Mouse (Mus musculus): ENCODE measurements around the gene Dpp4. TPM values are rescaled to one million over a fixed set of nuclear protein-coding genes. Genes with fewer than 3 reads are reported as not detected.

The Dpp4 gene
- total RNA-seq, 2 experiments from 2014 or later, result 1.4 to 4.6 TPM

DNA sequence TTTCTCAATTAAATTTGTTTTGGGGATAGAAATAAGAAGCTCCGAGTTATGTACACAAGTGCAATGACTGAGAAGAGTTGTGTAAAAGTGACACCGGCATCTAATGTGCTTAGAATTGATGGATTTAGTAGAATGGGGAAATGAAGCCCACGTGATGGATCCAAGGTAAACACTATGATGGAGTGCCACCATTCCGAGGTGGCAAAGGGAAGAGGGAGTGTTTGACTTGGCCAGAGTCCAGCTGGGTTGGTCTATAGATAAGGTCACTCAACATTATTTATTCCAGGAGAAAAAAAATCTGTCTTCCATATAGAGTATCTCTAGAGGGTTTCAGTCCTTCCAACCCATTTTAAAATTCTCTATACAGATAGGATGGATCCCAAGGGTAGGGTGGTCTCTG, 28.8 kb downstream of the Dpp4 start:
- intact Hi-C loops (cut with DNase I), result no loop called here
- TF ChIP-seq CTCF (IDR thresholded peaks at IDR 0.05), result no peak
- Histone ChIP-seq H3K4me3 (no peak overlapping the region), H3K27ac (no peak overlapping the region)
- DNase-seq (ENCODE audit: extremely low spot score in 1 of 2, low spot score in 2 of 2), result no peak

DNA sequence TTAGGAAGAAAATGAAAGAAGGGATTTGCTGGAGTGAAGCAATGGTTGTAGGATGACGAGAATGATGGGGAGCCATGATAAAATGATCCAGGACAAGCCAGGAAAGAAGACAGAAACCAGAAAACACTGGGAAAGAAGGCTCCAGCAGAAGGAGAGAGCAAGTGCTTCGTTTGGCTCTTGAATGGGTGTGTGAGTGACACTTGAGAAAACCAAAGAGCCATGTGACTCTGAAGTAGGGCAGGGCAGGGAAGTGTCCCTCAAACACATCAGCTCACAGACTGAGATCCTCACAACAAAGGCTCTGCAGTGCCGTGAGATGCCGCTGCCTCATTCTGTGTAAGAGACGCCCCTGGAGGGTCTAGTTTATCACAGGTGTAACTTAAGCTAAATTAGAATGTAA, 29.6 kb downstream of the Dpp4 start:
- no peak overlapping the region for H3K4me3 ChIP-seq
- no peak overlapping the region for H3K27ac ChIP-seq
- TF ChIP-seq CTCF (IDR thresholded peaks at IDR 0.05), result no peak
- intact Hi-C loops (cut with DNase I), result no loop called here
- DNase-seq (ENCODE audit: extremely low spot score in 1 of 2, low spot score in 2 of 2), result no peak

DNA sequence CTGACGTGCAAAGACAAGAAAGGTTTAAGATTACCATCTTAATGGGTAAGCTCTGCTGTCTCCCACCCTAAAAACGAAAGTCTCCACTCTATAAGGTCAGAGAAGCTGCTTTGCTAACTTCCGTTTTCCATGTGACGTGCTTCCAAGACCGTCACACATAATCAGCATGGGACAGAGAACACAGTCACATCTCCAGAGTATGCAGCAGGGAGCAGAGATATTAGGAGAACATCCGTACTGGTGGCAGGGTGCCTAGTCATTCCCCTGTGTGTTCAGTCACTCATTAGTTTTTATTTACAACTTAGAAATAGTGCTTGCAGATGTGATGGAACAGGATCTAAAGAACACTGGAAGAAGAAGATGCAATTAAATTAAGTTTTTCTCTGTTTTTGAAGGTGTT, 30.3 kb downstream of the Dpp4 start:
- H3K27ac ChIP-seq, result no peak overlapping the region
- DNase-seq (ENCODE audit: extremely low spot score in 1 of 2, low spot score in 2 of 2), result no peak
- H3K4me3 ChIP-seq, result no peak overlapping the region
- TF ChIP-seq CTCF (IDR thresholded peaks at IDR 0.05), result no peak
- intact Hi-C loops (cut with DNase I), result no loop called here

DNA sequence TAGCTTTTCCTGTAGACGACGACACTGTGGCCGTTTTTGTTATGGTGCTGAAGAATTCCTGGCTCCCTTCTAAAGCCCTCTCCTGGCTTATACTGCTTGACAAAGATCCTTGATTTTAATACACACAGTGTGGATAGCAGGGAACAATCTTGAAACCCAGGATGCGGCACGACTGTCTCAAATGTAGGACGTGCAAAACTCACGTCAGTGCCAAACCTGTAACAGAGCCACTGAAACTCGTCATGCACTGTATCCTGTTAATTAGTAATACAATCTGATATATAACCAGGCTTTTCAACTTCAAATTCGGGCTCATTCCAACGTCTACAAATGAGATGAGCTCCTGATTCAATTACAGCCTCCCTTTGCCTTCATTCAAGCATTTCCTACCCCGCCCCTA, 38.3 kb downstream of the Dpp4 start:
- intact Hi-C loops (cut with DNase I), result no loop called here
- Histone ChIP-seq H3K4me3 (no peak overlapping the region), H3K27ac (no peak overlapping the region)
- DNase-seq (ENCODE audit: extremely low spot score in 1 of 2, low spot score in 2 of 2), result no peak
- no peak for TF ChIP-seq CTCF (IDR thresholded peaks at IDR 0.05)

DNA sequence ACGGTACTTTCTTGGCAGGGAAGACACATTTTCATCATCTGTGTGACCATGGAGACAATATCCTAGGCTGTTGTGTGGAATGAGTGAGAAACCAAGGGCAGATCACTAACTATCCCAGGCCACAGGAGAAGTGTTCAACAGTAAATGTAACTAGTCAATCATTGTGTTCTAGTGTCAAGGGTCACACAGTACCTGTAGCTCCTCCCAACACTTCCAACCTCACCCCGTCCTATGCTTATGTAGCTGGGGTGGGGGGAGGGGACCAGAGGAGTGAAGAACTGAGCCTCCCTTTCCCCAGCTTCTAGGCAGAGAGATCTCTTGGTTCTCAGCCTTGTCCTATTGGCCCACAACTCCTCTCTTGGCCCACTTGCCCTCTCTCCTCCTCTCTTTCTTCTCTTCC, 42.0 kb downstream of the Dpp4 start:
- Histone ChIP-seq H3K4me3 (no peak overlapping the region), H3K27ac (no peak overlapping the region)
- intact Hi-C loops (cut with DNase I), result no loop called here
- no peak for TF ChIP-seq CTCF (IDR thresholded peaks at IDR 0.05)
- DNase-seq (ENCODE audit: extremely low spot score in 1 of 2, low spot score in 2 of 2), result no peak

DNA sequence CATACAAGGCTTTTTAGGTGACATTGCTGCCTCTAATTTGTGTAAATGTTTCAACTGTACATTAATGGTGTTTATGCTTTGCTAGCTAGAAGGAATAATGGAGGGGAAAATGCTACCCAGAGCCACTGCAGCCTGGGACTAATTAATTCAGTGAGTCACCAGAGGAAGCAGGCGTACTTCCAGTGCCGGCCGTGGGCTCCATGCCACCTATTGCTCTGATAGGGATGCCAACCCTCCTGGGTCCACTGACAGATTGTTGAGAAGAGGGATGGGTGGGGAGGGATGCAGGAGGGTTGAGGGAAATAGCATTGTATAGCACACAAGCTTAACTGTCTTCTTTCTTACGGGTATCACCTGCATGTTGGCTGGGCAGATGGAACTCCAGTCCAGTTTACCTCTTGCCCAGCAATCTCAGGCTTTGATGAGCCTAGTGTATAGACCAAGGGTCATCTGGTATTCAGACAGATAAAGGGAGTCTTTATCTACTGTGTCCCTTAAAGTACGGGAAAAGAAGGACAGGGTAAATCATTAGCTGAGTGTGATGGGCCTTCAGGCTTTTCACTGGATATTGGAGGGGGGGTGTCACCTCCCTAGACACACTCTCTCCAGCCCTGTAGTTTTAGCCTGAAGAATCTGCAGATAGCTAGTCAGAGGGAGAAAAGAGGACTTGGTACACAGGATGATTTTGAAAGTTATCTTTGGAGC, 43.5 kb downstream of the Dpp4 start:
- DNase-seq (ENCODE audit: extremely low spot score in 1 of 2, low spot score in 2 of 2), result no peak
- TF ChIP-seq CTCF (IDR thresholded peaks at IDR 0.05), result no peak
- Histone ChIP-seq H3K4me3 (no peak overlapping the region), H3K27ac (no peak overlapping the region)
- intact Hi-C loops (cut with DNase I), result no loop called here

DNA sequence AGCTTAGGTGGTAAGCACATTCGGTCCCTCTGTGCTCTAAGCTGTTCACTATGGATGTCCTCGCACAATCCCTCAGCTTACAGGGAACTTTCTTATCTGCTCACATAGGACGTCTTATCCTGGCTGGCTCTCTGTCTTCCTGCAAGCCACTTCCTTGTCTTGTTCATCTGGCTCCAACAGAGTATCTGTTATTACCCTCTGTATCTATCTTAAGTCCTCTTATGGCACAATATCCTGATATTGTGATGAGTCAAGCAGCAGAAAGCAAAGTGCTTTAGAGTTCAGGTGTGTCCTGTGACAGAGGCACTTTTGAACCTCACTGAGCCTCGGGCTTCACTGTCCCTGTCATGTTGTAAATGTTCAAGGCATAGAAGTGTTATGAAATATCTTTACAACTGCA, 48.4 kb downstream of the Dpp4 start:
- intact Hi-C loops (cut with DNase I), result no loop called here
- no peak overlapping the region for H3K4me3 ChIP-seq
- no peak overlapping the region for H3K27ac ChIP-seq
- no peak for TF ChIP-seq CTCF (IDR thresholded peaks at IDR 0.05)
- no peak for DNase-seq (ENCODE audit: extremely low spot score in 1 of 2, low spot score in 2 of 2)

DNA sequence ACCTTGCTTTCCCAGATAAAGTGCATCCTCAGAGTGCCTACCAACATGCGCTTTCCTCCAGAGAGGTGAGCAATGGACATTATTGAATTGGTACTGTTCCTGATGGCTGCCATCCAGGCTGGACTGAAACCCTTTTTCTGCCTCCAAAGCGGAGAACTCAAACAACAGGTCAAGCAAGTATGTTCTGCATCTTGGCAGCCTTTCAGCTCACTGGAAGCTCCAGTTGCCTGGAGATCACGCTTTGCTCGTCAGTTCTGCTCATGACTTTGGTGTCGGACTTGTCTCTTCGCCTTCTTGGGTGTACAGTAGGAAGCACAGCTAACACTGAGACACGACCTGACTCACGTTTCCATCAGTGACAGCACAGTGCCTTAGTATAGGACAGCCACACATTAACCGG, 49.8 kb downstream of the Dpp4 start:
- no peak for DNase-seq (ENCODE audit: extremely low spot score in 1 of 2, low spot score in 2 of 2)
- Histone ChIP-seq H3K27ac (peak overlapping the region; percentile 67), H3K4me3 (no peak overlapping the region)
- intact Hi-C loops (cut with DNase I), result no loop called here
- TF ChIP-seq CTCF (IDR thresholded peaks at IDR 0.05), result no peak

DNA sequence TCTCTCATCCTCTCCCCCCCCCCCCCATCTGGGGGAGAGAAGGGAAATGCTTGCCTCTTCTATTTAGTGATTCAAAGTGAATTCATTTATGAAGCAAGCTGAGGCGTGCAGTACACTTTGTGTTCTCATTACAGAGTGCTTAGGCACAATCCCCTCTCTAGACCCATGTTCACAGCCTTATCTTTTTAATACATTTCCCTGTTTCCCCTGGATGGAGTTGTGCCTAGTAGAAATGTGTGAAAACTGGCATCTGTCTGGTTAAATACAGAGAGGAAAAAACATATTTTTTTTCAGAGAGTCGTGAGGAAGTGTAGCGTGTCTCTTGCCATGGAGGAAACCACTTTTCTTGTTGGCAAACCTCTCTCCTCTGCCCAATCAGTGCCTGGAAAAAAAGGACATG, 50.5 kb downstream of the Dpp4 start:
- intact Hi-C loops (cut with DNase I), result no loop called here
- peak overlapping the region; percentile 67; the same call in 1 of the 2 replicates for H3K27ac ChIP-seq
- no peak for DNase-seq (ENCODE audit: extremely low spot score in 1 of 2, low spot score in 2 of 2)
- no peak overlapping the region for H3K4me3 ChIP-seq
- TF ChIP-seq CTCF (IDR thresholded peaks at IDR 0.05), result no peak

DNA sequence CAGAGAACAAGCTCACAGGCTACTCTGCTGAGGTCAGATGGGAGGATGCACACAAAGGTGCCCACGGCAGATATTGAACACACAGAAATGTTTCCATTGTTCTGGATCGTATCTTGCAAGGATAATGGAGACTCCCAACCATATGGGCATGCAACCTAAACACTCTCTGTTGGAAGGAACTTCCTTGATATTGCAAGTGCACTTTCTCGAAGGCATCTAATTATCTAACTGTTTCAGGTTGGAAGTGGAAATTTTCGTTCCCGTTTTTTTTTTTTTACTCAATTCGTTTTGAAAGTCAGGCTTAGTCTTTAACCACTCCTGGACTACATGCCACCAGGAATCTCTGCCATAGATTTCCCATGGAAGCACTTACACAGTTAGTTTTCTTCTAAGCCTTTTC, 51.2 kb downstream of the Dpp4 start:
- H3K27ac ChIP-seq, result peak overlapping the region; percentile 70
- intact Hi-C loops (cut with DNase I), result no loop called here

DNA sequence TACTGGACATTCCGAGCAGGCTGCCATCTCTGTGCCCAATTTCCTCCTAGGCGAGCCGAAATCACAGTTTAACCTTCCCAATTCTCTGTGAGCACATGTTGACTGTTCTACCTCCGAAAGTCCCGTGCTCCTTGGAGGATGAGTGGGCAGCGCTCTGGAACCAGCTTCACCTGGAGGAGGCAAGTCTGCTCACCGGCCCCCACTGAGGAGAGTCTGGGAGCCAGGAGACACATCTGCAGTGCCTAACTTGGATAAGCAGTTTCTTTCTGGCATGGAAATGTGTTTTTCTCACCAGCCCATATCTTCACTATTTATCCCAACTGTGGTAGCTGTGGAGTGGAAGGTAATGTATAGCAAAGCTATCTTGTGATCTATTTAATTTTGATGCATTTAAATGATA, 54.8 kb downstream of the Dpp4 start:
- no peak overlapping the region for H3K4me3 ChIP-seq
- TF ChIP-seq CTCF (IDR thresholded peaks at IDR 0.05), result no peak
- H3K27ac ChIP-seq, result peak overlapping the region; percentile 72
- DNase-seq (ENCODE audit: extremely low spot score in 1 of 2, low spot score in 2 of 2), result no peak
- intact Hi-C loops (cut with DNase I), result no loop called here

More for the DNA sequence above, 51.2 kb downstream of the Dpp4 start:
- no peak for TF ChIP-seq CTCF (IDR thresholded peaks at IDR 0.05)
- no peak overlapping the region for H3K4me3 ChIP-seq
- no peak for DNase-seq (ENCODE audit: extremely low spot score in 1 of 2, low spot score in 2 of 2)

DNA sequence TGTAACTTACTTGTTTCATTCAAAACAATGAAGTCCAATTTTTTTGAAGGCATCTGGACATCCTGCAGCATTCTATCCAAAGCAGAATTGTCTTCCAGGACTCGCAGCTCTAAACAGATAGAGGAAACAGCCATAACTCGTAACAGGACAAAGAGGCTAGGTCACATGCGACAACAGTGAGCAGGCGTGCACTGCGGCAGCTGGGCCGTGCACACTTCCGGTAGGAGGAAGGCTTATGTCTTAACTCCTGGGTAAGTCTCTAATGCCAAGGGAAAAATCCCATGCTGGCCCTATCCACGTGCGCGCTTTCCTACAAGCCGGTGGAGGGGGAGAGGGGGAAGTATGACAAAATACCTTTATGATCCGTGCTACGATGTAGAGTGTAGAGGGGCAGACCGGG, 55.4 kb downstream of the Dpp4 start:
- TF ChIP-seq CTCF (IDR thresholded peaks at IDR 0.05), result no peak
- intact Hi-C loops (cut with DNase I), result no loop called here
- no peak overlapping the region for H3K4me3 ChIP-seq
- H3K27ac ChIP-seq, result peak overlapping the region; percentile 72
- no peak for DNase-seq (ENCODE audit: extremely low spot score in 1 of 2, low spot score in 2 of 2)

DNA sequence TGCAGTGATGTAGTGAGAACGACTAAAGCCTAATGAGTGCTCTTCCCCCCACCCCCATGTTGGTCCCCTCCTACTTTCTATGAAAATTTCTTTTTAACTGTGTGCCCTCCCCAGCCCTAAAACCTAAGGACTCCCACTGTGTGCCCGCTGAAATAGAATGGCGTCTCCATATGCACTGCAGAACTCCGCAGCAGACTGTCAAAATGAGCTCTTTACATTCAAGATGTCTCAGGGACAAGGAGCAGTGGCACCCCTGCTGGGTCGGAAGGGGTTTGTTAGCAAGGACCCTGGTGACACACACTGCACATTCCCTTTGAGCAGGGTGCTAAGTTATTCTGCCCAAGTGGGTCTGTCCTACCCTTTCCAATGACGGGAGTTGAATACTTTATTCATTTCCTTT, 56.3 kb downstream of the Dpp4 start:
- TF ChIP-seq CTCF (IDR thresholded peaks at IDR 0.05), result no peak
- intact Hi-C loops (cut with DNase I), result no loop called here
- Histone ChIP-seq H3K27ac (peak overlapping the region; percentile 24; the same call in 1 of the 2 replicates), H3K4me3 (no peak overlapping the region)
- DNase-seq (ENCODE audit: extremely low spot score in 1 of 2, low spot score in 2 of 2), result no peak
